ENCODE assay signal across 17 mouse cellular contexts in genomic region chr10:43743188-43744120, GRCm38 (mm10).
DNase-seq lines count a peak whose midpoint lies in the region; ATAC-seq and TF ChIP-seq lines count a peak whose summit lies in the region.
"Had no signal": no experiment of that assay in that cellular context is flagged by ENCODE, and none has a peak within 500 bp of the region (broad histone marks: within the 10 kb centered on the region; RNA-seq: fewer than 3 reads in every experiment).

No protein-coding gene starts in this region.

- DNase-seq in layer of hippocampus, adult 2 months (ENCODE audit: low spot score in 2 of 2), result no peak
- no peak for DNase-seq in layer of hippocampus, postnatal 10 days (ENCODE audit: low spot score in 2 of 2)
- no peak for DNase-seq in spleen, adult 2 months (ENCODE audit: low read depth in 1 of 2, low spot score in 2 of 2)
- DNase-seq in spleen, postnatal 14 days (ENCODE audit: low spot score in 2 of 2), result no peak
- DNase-seq in cerebellum, postnatal 4 days (ENCODE audit: low spot score in 2 of 2), result no peak
- DNase-seq: adrenal gland, adult 8-10 months; cerebellum, adult 11 months; cerebellum, postnatal 14 days; kidney, adult 11 months; lung, postnatal 4 days had no signal

- H3K4me2 ChIP-seq in forebrain, embryonic 12.5 days, result peak overlapping the region; percentile 50; the same call in 1 of the 2 replicates
- no peak overlapping the region; the same call in 1 of the 2 replicates for H3K4me2 ChIP-seq in forebrain, embryonic 13.5 days

- no peak overlapping the region for H3K4me3 ChIP-seq in forebrain, embryonic 12.5 days (replicated peaks)
- no peak overlapping the region for H3K4me3 ChIP-seq in forebrain, embryonic 13.5 days
- H3K4me3 ChIP-seq in layer of hippocampus, adult 2 months, result no peak overlapping the region
- H3K4me3 ChIP-seq in spleen, adult 2 months (ENCODE audit: extremely low read depth, insufficient read depth, insufficient read length), result peak overlapping the region; percentile 32; the same call in 1 of the 2 replicates
- H3K4me3 ChIP-seq: heart, embryonic 12.5 days; left cerebral cortex, adult 2 months had no signal

- H3K27me3 ChIP-seq in forebrain, embryonic 12.5 days, result peaks cover 9% of the 10 kb centered on the region; the same call in 1 of the 2 replicates
- no peaks in the 10 kb centered on the region for H3K27me3 ChIP-seq in forebrain, embryonic 13.5 days
- no peaks in the 10 kb centered on the region for H3K27me3 ChIP-seq in spleen, adult 2 months (ENCODE audit: control insufficient read depth, insufficient read depth, low read length)
- H3K27me3 ChIP-seq: heart, embryonic 12.5 days had no signal

- TF ChIP-seq POLR2A in spleen, adult 2 months (IDR thresholded peaks at IDR 0.05; ENCODE audit: low read depth, low read length), result no peak

- no peaks in the 10 kb centered on the region for H3K9me3 ChIP-seq in forebrain, embryonic 12.5 days
- no peaks in the 10 kb centered on the region for H3K9me3 ChIP-seq in forebrain, embryonic 13.5 days (replicated peaks)
- H3K9me3 ChIP-seq: heart, embryonic 12.5 days had no signal

- ATAC-seq in forebrain, embryonic 12.5 days (ENCODE audit: low FRiP score), result no peak
- no peak for ATAC-seq in forebrain, embryonic 13.5 days
- ATAC-seq in inflammation-experienced regulatory T-cells, adult 6 months, result no peak

- no peak overlapping the region for H3K9ac ChIP-seq in forebrain, embryonic 12.5 days
- no peak overlapping the region for H3K9ac ChIP-seq in forebrain, embryonic 13.5 days
- H3K9ac ChIP-seq: heart, embryonic 12.5 days; lung, embryonic 14.5 days had no signal

- H3K27ac ChIP-seq in forebrain, embryonic 12.5 days, result peak overlapping the region; percentile 66; the same call in 1 of the 2 replicates
- no peak overlapping the region for H3K27ac ChIP-seq in forebrain, embryonic 13.5 days
- H3K27ac ChIP-seq in layer of hippocampus, adult 2 months, result no peak overlapping the region
- peak overlapping the region; percentile 67 for H3K27ac ChIP-seq in spleen, adult 2 months (ENCODE audit: insufficient read depth, low read length)
- H3K27ac ChIP-seq: kidney, postnatal 0 days; left cerebral cortex, adult 2 months had no signal

- peaks cover 34% of the 10 kb centered on the region for H3K4me1 ChIP-seq in forebrain, embryonic 12.5 days
- peaks cover 31% of the 10 kb centered on the region for H3K4me1 ChIP-seq in forebrain, embryonic 13.5 days
- peaks cover 44% of the 10 kb centered on the region for H3K4me1 ChIP-seq in spleen, adult 2 months (ENCODE audit: control insufficient read depth, insufficient read depth, insufficient read length)

- WGBS in forebrain, embryonic 12.5 days, result 95% methylated on average over 7 of the region's 7 CpGs
- 96% methylated on average over 7 of the region's 7 CpGs for WGBS in forebrain, embryonic 13.5 days
- 82% methylated on average over 7 of the region's 7 CpGs for WGBS in spleen, adult 2 months

- TF ChIP-seq CTCF in layer of hippocampus, adult 2 months (conservative IDR thresholded peaks at IDR 0.05), result peak; percentile 33
- no peak for TF ChIP-seq CTCF in spleen, adult 2 months (IDR thresholded peaks at IDR 0.05; ENCODE audit: extremely low read depth, insufficient read depth, insufficient read length, insufficient replicate concordance)

- no peaks in the 10 kb centered on the region for H3K36me3 ChIP-seq in forebrain, embryonic 12.5 days (replicated peaks)
- H3K36me3 ChIP-seq in forebrain, embryonic 13.5 days (ENCODE audit: poor library complexity, severe bottlenecking), result no peaks in the 10 kb centered on the region
- no peaks in the 10 kb centered on the region for H3K36me3 ChIP-seq in spleen, adult 2 months (ENCODE audit: control insufficient read depth, insufficient read depth, low read length)
- H3K36me3 ChIP-seq: heart, embryonic 12.5 days had no signal

Comparison
In these comparisons a context has a peak if more than half of its experiments do, and no peak if none do; other contexts are left out.
1. H3K27ac ChIP-seq: peak in forebrain, embryonic 12.5 days (single experiment) and spleen, adult 2 months (single experiment); none in forebrain, embryonic 13.5 days (single experiment) and layer of hippocampus, adult 2 months (single experiment).